Mouse (Mus musculus): ENCODE data around the gene Csde1.

DNA sequence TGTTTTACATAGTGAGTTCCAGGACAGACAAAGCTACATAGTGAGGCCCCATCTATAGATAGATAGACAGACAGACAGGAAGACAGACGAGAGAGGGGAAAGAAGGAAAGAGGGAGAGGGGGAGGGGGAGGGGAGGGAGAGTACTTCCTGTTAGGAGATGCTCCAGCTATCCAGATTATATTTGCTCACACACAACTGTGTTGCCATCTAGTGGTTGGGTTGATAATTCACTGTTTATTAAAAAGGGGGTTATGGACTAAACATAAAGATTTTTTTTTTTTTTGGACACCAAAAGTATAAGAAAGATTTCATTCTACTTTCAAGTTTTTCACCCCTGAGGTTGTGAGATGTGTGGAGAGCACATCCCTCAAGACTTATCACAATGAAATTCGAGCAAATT is 80.5 kb downstream of the Csde1 start:
- TF ChIP-seq CTCF (conservative IDR thresholded peaks at IDR 0.05 in 1 of 2, IDR thresholded peaks at IDR 0.05 in 1 of 2; ENCODE audit: low read depth in 2 of 2, low read length in 2 of 2) (peak in 1 of 2 experiments; percentile 43; a peak in 1 of 4 replicates), NRF1 (IDR thresholded peaks at IDR 0.05; ENCODE audit: low read depth, low read length) (no peak)
